Mouse (Mus musculus) CH12F3 (cell line): ENCODE measurements at regions not wholly inside any gene's neighbourhood (a gene's known extent, or its start where the extent isn't known, plus 50 kb on each side); places are given as distances from the start of the nearest gene placed in this dataset.

ENCODE experiments used
- in situ Hi-C: fragments of 300-500 bp; cut with MboI; formaldehyde crosslinking; loops from 2 replicates; pipeline ENCODE4 v1.14.3; 2020; ENCODE audit warnings: low sequenced_read_pairs

GRCm38 (mm10) chr13:107410267-107410666 is 388.3 kb upstream of the Kif2a start:
- in situ Hi-C loops: no loop called here

GRCm38 (mm10) chr13:107407674-107408026 is 385.7 kb upstream of the Kif2a start:
- in situ Hi-C loops: no loop called here

- in situ Hi-C loops: no loop called here
Measured at GRCm38 (mm10) chr13:107406977-107407673, 385.2 kb upstream of the Kif2a start.

GRCm38 (mm10) chr13:107398621-107399363 is 376.9 kb upstream of the Kif2a start:
- in situ Hi-C loops: no loop called here

- in situ Hi-C loops: no loop called here
Measured at GRCm38 (mm10) chr13:107396036-107396435, 374.1 kb upstream of the Kif2a start.

GRCm38 (mm10) chr13:107394451-107394850 is 372.5 kb upstream of the Kif2a start:
- in situ Hi-C loops: no loop called here

GRCm38 (mm10) chr13:107389535-107390150 is 367.7 kb upstream of the Kif2a start:
- in situ Hi-C loops: no loop called here

- in situ Hi-C loops: no loop called here
Measured at GRCm38 (mm10) chr13:107389074-107389473, 367.1 kb upstream of the Kif2a start.

- in situ Hi-C loops: no loop called here
Measured at GRCm38 (mm10) chr13:107378076-107378475, 356.1 kb upstream of the Kif2a start.

- in situ Hi-C loops: no loop called here
Measured at GRCm38 (mm10) chr13:107372666-107373065, 350.7 kb upstream of the Kif2a start.

- in situ Hi-C loops: no loop called here
Measured at GRCm38 (mm10) chr13:107371616-107372582, 350.0 kb upstream of the Kif2a start.

- in situ Hi-C loops: no loop called here
Measured at GRCm38 (mm10) chr13:107367639-107368038, 345.7 kb upstream of the Kif2a start.

GRCm38 (mm10) chr13:107365766-107366165 is 343.8 kb upstream of the Kif2a start:
- in situ Hi-C loops: no loop called here

- in situ Hi-C loops: no loop called here
Measured at GRCm38 (mm10) chr13:107365241-107365640, 343.3 kb upstream of the Kif2a start.

GRCm38 (mm10) chr13:107362806-107363687 is 341.1 kb upstream of the Kif2a start:
- in situ Hi-C loops: no loop called here

- in situ Hi-C loops: loop anchor here (25.0 kb wide), 1 partner anchor 796 kb away; no protein-coding TSS in a partner anchor
Measured at GRCm38 (mm10) chr13:107340802-107341364, 319.0 kb upstream of the Kif2a start.

- in situ Hi-C loops: loop anchor here (25.0 kb wide), 1 partner anchor 799 kb away; no protein-coding TSS in a partner anchor
Measured at GRCm38 (mm10) chr13:107338111-107338510, 316.2 kb upstream of the Kif2a start.

- in situ Hi-C loops: loop anchor here (25.0 kb wide), 1 partner anchor 800 kb away; no protein-coding TSS in a partner anchor
Measured at GRCm38 (mm10) chr13:107337111-107337510, 315.2 kb upstream of the Kif2a start.

GRCm38 (mm10) chr13:107329348-107329747 is 307.4 kb upstream of the Kif2a start:
- in situ Hi-C loops: loop anchor here (25.0 kb wide), 1 partner anchor 808 kb away; no protein-coding TSS in a partner anchor
